Mouse (Mus musculus): ENCODE measurements around the gene Krt32. TPM values are rescaled to one million over a fixed set of nuclear protein-coding genes. Genes with fewer than 3 reads are reported as not detected.

The Krt32 gene
- polyA plus RNA-seq, 1 experiment: 0.06 TPM

GRCm38 (mm10) chr11:100055686-100056655 is 32.1 kb downstream of the Krt32 start:
- DNase-seq (ENCODE audit: extremely low spot score in 1 of 2, low spot score in 1 of 2): no peak

- no peak for DNase-seq (ENCODE audit: extremely low spot score in 1 of 2, low spot score in 1 of 2)
These were observed 37.6 kb downstream of the Krt32 start, which contains the start of gene Krt31 for GRCm38 (mm10) chr11:100050451-100050850. Krt31 (minus strand) TSS chr11:100050551.

GRCm38 (mm10) chr11:100047193-100047592 is 40.8 kb downstream of the Krt32 start:
- DNase-seq (ENCODE audit: extremely low spot score in 1 of 2, low spot score in 1 of 2): no peak

GRCm38 (mm10) chr11:100046303-100046866 is 41.6 kb downstream of the Krt32 start:
- DNase-seq (ENCODE audit: extremely low spot score in 1 of 2, low spot score in 1 of 2): peak in 1 of 2 experiments; percentile 14

GRCm38 (mm10) chr11:100041454-100041853 is 46.6 kb downstream of the Krt32 start, which contains the start of gene Krt34:
Krt34 (minus strand) TSS chr11:100041554.
- DNase-seq (ENCODE audit: extremely low spot score in 1 of 2, low spot score in 1 of 2): no peak

Other genes with a start within 250 kb of the Krt32 start
- gene Krtap4-16, start 236.6 kb downstream of the Krt32 start, polyA plus RNA-seq (2012; rRNA removed): not detected in 2 replicates
- gene Gm11568, start 230.3 kb downstream of the Krt32 start, polyA plus RNA-seq (2012; rRNA removed): not detected in 2 replicates
- not detected in 2 replicates for gene Gm11559, start 223.8 kb downstream of the Krt32 start, polyA plus RNA-seq (2012; rRNA removed)
- not detected in 2 replicates for gene Krtap9-1, start 214.8 kb downstream of the Krt32 start, polyA plus RNA-seq (2012; rRNA removed)
- not detected in 2 replicates for gene Gm11567, start 209.0 kb downstream of the Krt32 start, polyA plus RNA-seq (2012; rRNA removed)
- gene Krtap31-1, start 180.3 kb downstream of the Krt32 start, polyA plus RNA-seq (2012; rRNA removed): not detected in 2 replicates
- not detected in 2 replicates for gene Gm11565, start 173.5 kb downstream of the Krt32 start, polyA plus RNA-seq (2012; rRNA removed)
- not detected in 2 replicates for gene Krtap31-2, start 151.9 kb downstream of the Krt32 start, polyA plus RNA-seq (2012; rRNA removed)
- gene Krtap9-5, start 139.8 kb downstream of the Krt32 start, polyA plus RNA-seq (2012; rRNA removed): not detected in 2 replicates
- not detected in 2 replicates for gene Krtap29-1, start 109.2 kb downstream of the Krt32 start, polyA plus RNA-seq (2012; rRNA removed)
- 0.08 TPM in 1 of 2 replicates, not detected in the other for gene Krtap16-1, start 101.6 kb downstream of the Krt32 start, polyA plus RNA-seq (2012; rRNA removed)
- not detected in 2 replicates for gene Krtap17-1, start 94.2 kb downstream of the Krt32 start, polyA plus RNA-seq (2012; rRNA removed)
- gene Krt33a, start 72.0 kb downstream of the Krt32 start, polyA plus RNA-seq (2012; rRNA removed): not detected in 2 replicates
- not detected in 2 replicates for gene Krt33b, start 58.4 kb downstream of the Krt32 start, polyA plus RNA-seq (2012; rRNA removed)
- gene Krt34, start 46.7 kb downstream of the Krt32 start, polyA plus RNA-seq (2012; rRNA removed): not detected in 2 replicates
- gene Krt31, start 37.7 kb downstream of the Krt32 start, polyA plus RNA-seq (2012; rRNA removed): not detected in 2 replicates
- not detected in 2 replicates for gene Krt35, start 8.0 kb upstream of the Krt32 start, polyA plus RNA-seq (2012; rRNA removed)
- not detected in 2 replicates for gene Krt36, start 17.4 kb upstream of the Krt32 start, polyA plus RNA-seq (2012; rRNA removed)
- not detected in 2 replicates for gene Krt13, start 33.3 kb upstream of the Krt32 start, polyA plus RNA-seq (2012; rRNA removed)
- gene Krt15, start 47.7 kb upstream of the Krt32 start, polyA plus RNA-seq (2012; rRNA removed): not detected in 2 replicates
- gene Krt19, start 60.4 kb upstream of the Krt32 start, polyA plus RNA-seq (2012; rRNA removed): 1.6 and 3.7 TPM in 2 replicates
- gene Krt9, start 105.0 kb upstream of the Krt32 start, polyA plus RNA-seq (2012; rRNA removed): 8.3 and 9.4 TPM in 2 replicates
- 0.08 and 0.12 TPM in 2 replicates for gene Krt14, start 119.3 kb upstream of the Krt32 start, polyA plus RNA-seq (2012; rRNA removed)
- not detected in 2 replicates for gene Krt16, start 160.7 kb upstream of the Krt32 start, polyA plus RNA-seq (2012; rRNA removed)
- 0.23 and 0.28 TPM in 2 replicates for gene Krt17, start 172.8 kb upstream of the Krt32 start, polyA plus RNA-seq (2012; rRNA removed)
- gene Krt42, start 181.6 kb upstream of the Krt32 start, polyA plus RNA-seq (2012; rRNA removed): 0.14 TPM in 1 of 2 replicates, not detected in the other
- 510 and 517 TPM in 2 replicates for gene Eif1, start 231.7 kb upstream of the Krt32 start, polyA plus RNA-seq (2012; rRNA removed)
- gene Gast, start 246.2 kb upstream of the Krt32 start, polyA plus RNA-seq (2012; rRNA removed): not detected in 2 replicates

Data from frontal cortex, adult 2 months (tissue).